Comparison of ENCODE assay signal across 13 mouse cellular contexts in the genomic region with DNA sequence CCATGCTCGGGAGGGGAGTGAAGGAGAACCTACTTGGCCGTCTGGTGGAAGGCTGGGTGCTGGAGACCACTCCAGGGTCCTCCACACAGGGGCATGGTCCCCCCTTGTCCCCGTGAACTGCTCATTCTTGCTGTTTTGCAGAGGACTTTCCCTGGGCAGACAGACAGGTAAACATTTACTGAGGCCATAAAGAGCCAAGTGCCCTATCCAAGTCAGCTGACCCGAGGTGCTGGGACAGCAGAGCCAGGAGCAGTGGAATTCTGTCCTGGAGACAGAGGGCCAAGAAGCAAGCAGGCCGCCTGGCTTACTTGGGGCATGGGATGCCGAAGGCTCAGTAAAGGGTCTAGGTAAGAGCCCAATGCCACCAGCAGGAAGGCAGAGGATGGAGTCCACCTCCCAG. TPM values are rescaled to one million over a fixed set of nuclear protein-coding genes. Genes with fewer than 3 reads are reported as not detected.
A peak's percentile ranks its signal among the peaks of the same experiment; 100 is the strongest.
DNase-seq lines count a peak whose midpoint lies in the region; ATAC-seq and TF ChIP-seq lines count a peak whose summit lies in the region.
"Had no signal": no experiment of that assay in that cellular context is flagged by ENCODE, and none has a peak within 500 bp of the region (broad histone marks: within the 10 kb centered on the region; RNA-seq: fewer than 3 reads in every experiment).

No protein-coding gene starts in this region.

- no peak for TF ChIP-seq CTCF in E14TG2a.4 (conservative IDR thresholded peaks at IDR 0.05; ENCODE audit: low read length)
- TF ChIP-seq CTCF in heart, postnatal 0 days (IDR thresholded peaks at IDR 0.05; ENCODE audit: low read depth) = no peak

- ATAC-seq in heart, postnatal 0 days (ENCODE audit: insufficient read depth, low read depth) = no peak
- ATAC-seq in limb, embryonic 13.5 days (ENCODE audit: low FRiP score, low read depth) = no peak
- ATAC-seq in megakaryocyte, adult 5-6 weeks (ENCODE audit: poor library complexity, severe bottlenecking) = no peak
- ATAC-seq in erythroid progenitor cell, adult 5-6 weeks (replicated peaks; ENCODE audit: low FRiP score, poor library complexity, severe bottlenecking) = no peak
- ATAC-seq: forebrain, embryonic 13.5 days had no signal

- no peak for TF ChIP-seq EP300 in heart, postnatal 0 days (IDR thresholded peaks at IDR 0.05; ENCODE audit: low read depth)

- peaks cover 27% of the 10 kb centered on the region for H3K36me3 ChIP-seq in heart, embryonic 10.5 days
- H3K36me3 ChIP-seq in E14TG2a.4 (ENCODE audit: insufficient read depth, low read length) = peaks cover 5% of the 10 kb centered on the region; the same call in 1 of the 2 replicates
- H3K36me3 ChIP-seq in heart, postnatal 0 days (replicated peaks; ENCODE audit: control insufficient read depth, insufficient read depth, low read length) = 0 out of 2 replicates have a peak, but pooled peaks cover 5% of the 10 kb centered on the region
- H3K36me3 ChIP-seq in limb, embryonic 13.5 days = no peaks in the 10 kb centered on the region

- H3K9ac ChIP-seq in heart, postnatal 0 days (replicated peaks; ENCODE audit: low read depth, low read length) = no peak overlapping the region
- H3K9ac ChIP-seq in limb, embryonic 13.5 days = no peak overlapping the region
- H3K9ac ChIP-seq: forebrain, embryonic 13.5 days had no signal

- H3K9me3 ChIP-seq in heart, embryonic 10.5 days = no peaks in the 10 kb centered on the region
- no peaks in the 10 kb centered on the region for H3K9me3 ChIP-seq in E14TG2a.4 (ENCODE audit: low read length)
- H3K9me3 ChIP-seq in heart, postnatal 0 days (replicated peaks; ENCODE audit: control insufficient read depth, low read length) = no peaks in the 10 kb centered on the region
- no peaks in the 10 kb centered on the region for H3K9me3 ChIP-seq in limb, embryonic 13.5 days
- H3K9me3 ChIP-seq: forebrain, embryonic 13.5 days had no signal

- DNase-seq in heart, embryonic 10.5 days (ENCODE audit: low spot score) = no peak
- no peak for DNase-seq in heart, adult 9 months (ENCODE audit: low spot score in 2 of 2)
- DNase-seq in heart, postnatal 0 days (ENCODE audit: low spot score) = no peak
- no peak for DNase-seq in right cerebral cortex, adult 18-20 months
- DNase-seq: spleen, adult 18-20 months; thymus, postnatal 14 days had no signal

- peaks cover 19% of the 10 kb centered on the region for H3K27me3 ChIP-seq in heart, embryonic 10.5 days (ENCODE audit: insufficient read depth, poor library complexity, severe bottlenecking)
- H3K27me3 ChIP-seq in E14TG2a.4 (ENCODE audit: insufficient read depth, low read length) = peaks cover 28% of the 10 kb centered on the region
- H3K27me3 ChIP-seq in heart, postnatal 0 days (ENCODE audit: control insufficient read depth, insufficient read depth, low read length) = no peaks in the 10 kb centered on the region
- peaks cover 52% of the 10 kb centered on the region for H3K27me3 ChIP-seq in limb, embryonic 13.5 days

- H3K4me3 ChIP-seq in heart, embryonic 10.5 days = no peak overlapping the region
- 0 out of 2 replicates have a peak overlapping the region, but pooled peaks have one; percentile 3 for H3K4me3 ChIP-seq in E14TG2a.4 (replicated peaks; ENCODE audit: low read length)
- no peak overlapping the region for H3K4me3 ChIP-seq in heart, postnatal 0 days (ENCODE audit: low read depth, low read length)
- no peak overlapping the region for H3K4me3 ChIP-seq in limb, embryonic 13.5 days
- H3K4me3 ChIP-seq: forebrain, embryonic 13.5 days; megakaryocyte, embryonic 14.5 days had no signal

- no peak overlapping the region for H3K4me2 ChIP-seq in heart, postnatal 0 days (ENCODE audit: low read depth, low read length)
- H3K4me2 ChIP-seq in limb, embryonic 13.5 days (replicated peaks) = no peak overlapping the region
- H3K4me2 ChIP-seq: forebrain, embryonic 13.5 days had no signal

- peaks cover 78% of the 10 kb centered on the region for H3K4me1 ChIP-seq in heart, embryonic 10.5 days
- H3K4me1 ChIP-seq in E14TG2a.4 (replicated peaks; ENCODE audit: low read depth, low read length) = peaks cover 85% of the 10 kb centered on the region
- H3K4me1 ChIP-seq in heart, postnatal 0 days (ENCODE audit: control insufficient read depth, insufficient read depth) = peaks cover 60% of the 10 kb centered on the region
- peaks cover 15% of the 10 kb centered on the region for H3K4me1 ChIP-seq in limb, embryonic 13.5 days

- H3K27ac ChIP-seq in heart, embryonic 10.5 days = peak overlapping the region; percentile 24; the same call in 1 of the 2 replicates
- peak overlapping the region; percentile 72 for H3K27ac ChIP-seq in heart, postnatal 0 days (ENCODE audit: low read depth)
- H3K27ac ChIP-seq in limb, embryonic 13.5 days = peak overlapping the region; percentile 15; the same call in 1 of the 2 replicates
- H3K27ac ChIP-seq: forebrain, embryonic 13.5 days had no signal

- WGBS in heart, embryonic 10.5 days = 72% methylated on average over 6 of the region's 6 CpGs
- WGBS in heart, postnatal 0 days = 77% methylated on average over 6 of the region's 6 CpGs
- WGBS in limb, embryonic 13.5 days = 60% methylated on average over 6 of the region's 6 CpGs

RNA-seq across cellular contexts. Expression of gene Bik, which starts 4.0 kb away (rescaled TPM):
- 17.4 and 29.8 TPM in 2 replicates for polyA plus RNA-seq in heart, embryonic 10.5 days (2016; fragmentation: Nextera tagmentation; extraction: Ambion mirVana)
- 25.8 and 49.6 TPM in 2 replicates for total RNA-seq in heart, postnatal 0 days (2014; rRNA removed; ENCODE audit: low replicate concordance)
- polyA plus RNA-seq in heart, postnatal 0 days (2015; fragmentation: Nextera tagmentation; extraction: Ambion mirVana) = 33.8 and 37.7 TPM in 2 replicates
- 3.5 and 3.7 TPM in 2 replicates for polyA plus RNA-seq in limb, embryonic 13.5 days (2015; fragmentation: Nextera tagmentation; extraction: Ambion mirVana)
- total RNA-seq in megakaryocyte, adult 5-6 weeks (2015) = 0.41 TPM in 1 of 2 replicates, not detected in the other
- 0.40 TPM in 1 of 2 replicates, not detected in the other for total RNA-seq in megakaryocyte, adult 5-6 weeks (2017)
- total RNA-seq in erythroid progenitor cell, adult 5-6 weeks (2015; ENCODE audit: low replicate concordance) = 2.2 TPM in 1 of 2 replicates, not detected in the other
- 3.7 TPM in 1 of 2 replicates, not detected in the other for total RNA-seq in erythroid progenitor cell, adult 5-6 weeks (2017; ENCODE audit: low replicate concordance)
- total RNA-seq: left cerebral cortex, postnatal 36 days had no signal

RNA-seq across cellular contexts. Expression of gene Ttll1, which starts 20.0 kb away (rescaled TPM):
- polyA plus RNA-seq in heart, embryonic 10.5 days (2016; fragmentation: Nextera tagmentation; extraction: Ambion mirVana) = 23.9 and 24.6 TPM in 2 replicates
- 5.8 and 10.7 TPM in 2 replicates for total RNA-seq in heart, postnatal 0 days (2014; rRNA removed; ENCODE audit: low replicate concordance)
- polyA plus RNA-seq in heart, postnatal 0 days (2015; fragmentation: Nextera tagmentation; extraction: Ambion mirVana) = 23.2 and 25.7 TPM in 2 replicates
- 23.4 and 25.1 TPM in 2 replicates for polyA plus RNA-seq in limb, embryonic 13.5 days (2015; fragmentation: Nextera tagmentation; extraction: Ambion mirVana)
- 3.6 and 3.8 TPM in 2 replicates for total RNA-seq in megakaryocyte, adult 5-6 weeks (2015)
- 3.2 and 4.4 TPM in 2 replicates for total RNA-seq in megakaryocyte, adult 5-6 weeks (2017)
- total RNA-seq in erythroid progenitor cell, adult 5-6 weeks (2015; ENCODE audit: low replicate concordance) = 4.3 and 7.1 TPM in 2 replicates
- 0.45 and 2.8 TPM in 2 replicates for total RNA-seq in erythroid progenitor cell, adult 5-6 weeks (2017; ENCODE audit: low replicate concordance)

RNA-seq across cellular contexts. Expression of gene Tspo, which starts 32.7 kb away (rescaled TPM):
- polyA plus RNA-seq in heart, embryonic 10.5 days (2016; fragmentation: Nextera tagmentation; extraction: Ambion mirVana) = 97.0 and 141 TPM in 2 replicates
- 264 and 335 TPM in 2 replicates for total RNA-seq in heart, postnatal 0 days (2014; rRNA removed; ENCODE audit: low replicate concordance)
- polyA plus RNA-seq in heart, postnatal 0 days (2015; fragmentation: Nextera tagmentation; extraction: Ambion mirVana) = 205 and 210 TPM in 2 replicates
- 40.4 and 41.9 TPM in 2 replicates for polyA plus RNA-seq in limb, embryonic 13.5 days (2015; fragmentation: Nextera tagmentation; extraction: Ambion mirVana)
- total RNA-seq in megakaryocyte, adult 5-6 weeks (2015) = 184 and 209 TPM in 2 replicates
- total RNA-seq in megakaryocyte, adult 5-6 weeks (2017) = 112 and 119 TPM in 2 replicates
- total RNA-seq in erythroid progenitor cell, adult 5-6 weeks (2015; ENCODE audit: low replicate concordance) = 133 TPM in 2 replicates
- 92.7 and 104 TPM in 2 replicates for total RNA-seq in erythroid progenitor cell, adult 5-6 weeks (2017; ENCODE audit: low replicate concordance)

RNA-seq across cellular contexts. Expression of gene Mcat, which starts 32.9 kb away (rescaled TPM):
- polyA plus RNA-seq in heart, embryonic 10.5 days (2016; fragmentation: Nextera tagmentation; extraction: Ambion mirVana) = 37.7 and 40.0 TPM in 2 replicates
- 66.6 and 87.2 TPM in 2 replicates for total RNA-seq in heart, postnatal 0 days (2014; rRNA removed; ENCODE audit: low replicate concordance)
- 33.5 and 36.9 TPM in 2 replicates for polyA plus RNA-seq in heart, postnatal 0 days (2015; fragmentation: Nextera tagmentation; extraction: Ambion mirVana)
- polyA plus RNA-seq in limb, embryonic 13.5 days (2015; fragmentation: Nextera tagmentation; extraction: Ambion mirVana) = 39.4 and 41.6 TPM in 2 replicates
- total RNA-seq in megakaryocyte, adult 5-6 weeks (2015) = 4.3 and 5.2 TPM in 2 replicates
- total RNA-seq in megakaryocyte, adult 5-6 weeks (2017) = 7.0 and 8.0 TPM in 2 replicates
- 3.4 and 7.9 TPM in 2 replicates for total RNA-seq in erythroid progenitor cell, adult 5-6 weeks (2015; ENCODE audit: low replicate concordance)
- 2.8 and 13.2 TPM in 2 replicates for total RNA-seq in erythroid progenitor cell, adult 5-6 weeks (2017; ENCODE audit: low replicate concordance)

Comparison
In these comparisons a context has a peak if more than half of its experiments do, and no peak if none do; other contexts are left out.
1. H3K27ac ChIP-seq: peak in every context shown above with its lines; median percentile 72 in heart, postnatal 0 days; 24 in heart, embryonic 10.5 days; 15 in limb, embryonic 13.5 days.